ENCODE assay signal across 1 mouse cellular context in genomic region chr1:86062523-86062922, GRCm38 (mm10).
A peak's percentile ranks its signal among the peaks of the same experiment; 100 is the strongest.
TF ChIP-seq lines count a peak whose summit lies in the region.

No protein-coding gene starts in this region.

TF ChIP-seq in MEL, 35 proteins besides CTCF, POLR2A, EP300 and RAD21:
- TF ChIP-seq TAL1 (IDR thresholded peaks at IDR 0.05; ENCODE audit: low read length) (no peak), MAZ (IDR thresholded peaks at IDR 0.05; ENCODE audit: low read depth, low read length) (no peak), TBP (IDR thresholded peaks at IDR 0.05; ENCODE audit: low read depth, low read length) (no peak), MAX (IDR thresholded peaks at IDR 0.05; ENCODE audit: low read length) (peak; percentile 32; the same call in 1 of the 2 replicates), MYC (IDR thresholded peaks at IDR 0.05; ENCODE audit: low read depth, low read length) (peak; percentile 83; the same call in 1 of the 2 replicates), ZKSCAN1 (IDR thresholded peaks at IDR 0.05; ENCODE audit: low read depth, low read length) (no peak), USF2 (IDR thresholded peaks at IDR 0.05; ENCODE audit: borderline replicate concordance in 1 of 2, insufficient read depth in 1 of 2, low read depth in 1 of 2, low read length in 2 of 2) (no peak), UBTF (IDR thresholded peaks at IDR 0.05; ENCODE audit: borderline replicate concordance, insufficient read depth, low read depth, low read length) (no peak), NELFE (IDR thresholded peaks at IDR 0.05; ENCODE audit: low read depth, low read length) (no peak), RCOR1 (IDR thresholded peaks at IDR 0.05; ENCODE audit: low read depth, low read length) (no peak), MYB (IDR thresholded peaks at IDR 0.05; ENCODE audit: low read depth, low read length) (no peak), SMC3 (IDR thresholded peaks at IDR 0.05; ENCODE audit: low read depth, low read length) (peak; percentile 37; the same call in 1 of the 2 replicates), TCF12 (IDR thresholded peaks at IDR 0.05; ENCODE audit: low read depth, low read length) (no peak), ZC3H11A (IDR thresholded peaks at IDR 0.05; ENCODE audit: low read depth, low read length) (no peak), ELF1 (IDR thresholded peaks at IDR 0.05; ENCODE audit: low read depth, low read length) (no peak)
